Mouse (Mus musculus): ENCODE measurements around the gene Smarcad1. TPM values are rescaled to one million over a fixed set of nuclear protein-coding genes. Genes with fewer than 3 reads are reported as not detected.

The Smarcad1 gene
- 6.8 and 12.8 TPM in 2 replicates for polyA plus RNA-seq (2012; rRNA removed; ENCODE audit: low replicate concordance)

DNA sequence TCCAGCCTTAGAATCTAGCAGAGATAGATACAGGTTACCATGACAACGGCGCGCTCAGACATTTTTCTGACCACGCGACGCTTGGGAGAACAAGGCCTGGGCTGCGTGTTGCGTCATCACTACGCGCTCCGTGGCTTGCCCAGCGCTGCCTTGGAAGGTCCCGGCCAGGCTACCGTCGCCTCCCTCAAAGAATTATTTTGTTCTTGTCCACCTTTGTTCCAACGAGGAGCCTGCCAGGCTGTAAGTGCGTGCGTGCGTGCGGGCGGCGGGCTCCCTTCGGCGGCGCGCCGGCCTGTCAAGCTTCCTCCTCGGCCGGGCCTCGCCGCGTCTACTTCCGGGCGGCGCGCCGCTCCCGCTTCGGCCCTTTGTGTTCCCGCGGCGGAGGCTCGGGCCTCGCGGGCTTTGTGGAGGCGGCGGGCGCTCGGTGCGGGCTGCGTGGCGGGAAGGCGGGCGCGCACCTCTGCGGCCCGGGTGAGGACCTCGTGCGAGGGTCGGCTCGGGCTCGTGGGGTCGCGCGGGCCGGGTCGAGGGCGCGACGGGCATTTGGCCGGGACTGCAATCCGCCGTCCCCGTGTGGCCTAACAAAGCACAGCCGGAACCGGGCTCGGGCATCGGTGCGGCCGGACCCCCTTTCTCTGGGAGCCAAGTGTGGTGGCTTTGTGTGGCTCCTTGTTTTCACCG lies at the start of gene Smarcad1:
Smarcad1 (plus strand) TSS at position 93 of the 681 bp plus-strand sequence.

DNA sequence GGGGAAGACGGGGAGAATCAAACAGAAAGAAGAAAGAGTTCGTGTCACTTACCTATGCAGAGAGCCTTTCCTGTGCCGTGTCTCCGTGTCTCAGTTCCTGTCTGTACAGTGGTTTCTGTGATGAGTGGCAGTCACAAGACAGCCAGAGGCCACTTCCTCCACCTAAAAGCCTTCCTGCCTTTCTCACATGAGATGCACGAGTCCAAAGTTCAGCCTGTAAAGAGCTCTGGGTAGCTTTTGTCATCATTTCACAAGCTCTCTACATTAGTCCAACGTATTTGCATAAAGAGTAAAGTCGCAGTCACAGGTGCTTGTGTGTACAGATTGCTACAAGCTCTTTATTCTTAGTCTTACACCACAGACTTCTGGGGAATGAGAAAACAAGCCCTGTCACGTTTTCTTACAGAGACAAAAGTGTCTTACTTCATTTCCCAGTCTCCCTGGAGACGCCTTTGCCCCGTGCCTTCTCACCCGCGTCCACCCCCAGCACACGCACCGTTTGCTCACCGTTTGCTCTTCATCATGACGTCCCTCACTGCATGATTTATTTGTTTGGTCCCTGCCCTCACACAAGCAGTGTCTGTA lies 102.3 kb downstream of the Smarcad1 start, which contains the start of gene Hpgds:
Hpgds (minus strand) TSS at position 288 of the 585 bp plus-strand sequence.

Other genes starting within 250 kb of the Smarcad1 start
- gene Hpgds, start 102.3 kb downstream of the Smarcad1 start, polyA plus RNA-seq (2012; rRNA removed; ENCODE audit: low replicate concordance), result 1.3 and 2.7 TPM in 2 replicates